Mouse (Mus musculus) kidney, adult 2 months (tissue): ENCODE data around the gene Tmigd3.

Experiments
- CTCF ChIP-seq: fragments of 200-500 bp; conservative IDR thresholded peaks from 2 replicates; pipeline ENCODE4 v1.5.1; 2011; ENCODE audit warnings: low read depth, mild to moderate bottlenecking, control low read depth, low read length, moderate library complexity, mixed read lengths; ENCODE audit not compliant: insufficient read depth, insufficient read length
- POLR2A ChIP-seq: fragments of 200-500 bp; IDR thresholded peaks from one replicate; pipeline ENCODE4 v1.6.1; 2011; ENCODE audit warnings: low read depth, low read length, control low read depth

DNA sequence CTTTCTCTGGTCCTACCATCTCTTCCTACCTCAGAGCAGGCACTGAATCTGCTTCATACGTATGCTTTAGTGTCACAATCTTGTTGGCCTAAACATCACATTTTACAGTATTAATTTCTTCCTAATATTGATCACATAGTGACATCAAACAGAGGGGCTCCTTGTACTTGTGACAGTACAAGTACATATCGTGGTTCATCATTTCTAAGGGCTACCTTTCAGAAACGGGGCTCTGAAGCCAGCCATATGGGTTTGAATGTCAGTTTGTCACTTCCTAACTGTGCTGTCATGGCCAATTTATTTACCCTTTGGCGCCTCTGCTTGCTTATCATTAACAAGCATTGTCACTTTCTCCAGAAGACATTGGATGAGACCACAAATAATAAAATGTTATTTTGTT, 30.8 kb downstream of the Tmigd3 start:
- TF ChIP-seq CTCF (no peak), POLR2A (no peak)
